Mouse (Mus musculus): ENCODE results near the gene Rbbp4. TPM values are rescaled to one million over a fixed set of nuclear protein-coding genes. Genes with fewer than 3 reads are reported as not detected.
A peak's percentile ranks its signal among the peaks of the same experiment; 100 is the strongest.

The Rbbp4 gene
- polyA plus RNA-seq, 1 experiment, result 77.7 TPM

- Histone ChIP-seq H3K27ac (replicated peaks; ENCODE audit: low read depth, low read length) (no peak overlapping the region), H3K4me3 (ENCODE audit: insufficient read depth, low read depth, low read length) (no peak overlapping the region)
These were observed 45.5 kb downstream of the Rbbp4 start for GRCm38 (mm10) chr4:129289671-129290070.

DNA sequence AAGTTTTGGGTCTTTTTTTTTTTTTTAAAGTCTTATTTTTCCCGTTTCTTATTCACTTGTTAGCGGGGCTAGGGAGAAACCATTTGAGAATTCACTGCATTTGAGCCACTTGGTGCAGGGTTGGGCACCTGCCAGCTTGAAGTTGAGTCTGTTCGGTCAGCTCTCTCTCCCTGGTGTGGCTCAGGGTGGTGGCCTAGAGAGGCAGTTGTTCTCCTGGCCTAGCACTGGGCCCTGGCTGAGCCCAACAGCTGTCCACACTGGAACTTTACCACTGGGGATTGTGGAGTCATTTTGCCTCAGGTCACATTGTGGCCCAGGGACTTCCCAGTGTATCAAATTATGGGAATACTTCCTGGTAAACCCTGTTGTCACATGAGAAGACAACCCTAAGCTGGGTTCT, 47.1 kb downstream of the Rbbp4 start:
- H3K27ac ChIP-seq (replicated peaks; ENCODE audit: low read depth, low read length), result no peak overlapping the region

More at GRCm38 (mm10) chr4:129289671-129290070, 45.5 kb downstream of the Rbbp4 start:
- H3K4me1 ChIP-seq (ENCODE audit: control insufficient read depth, insufficient read depth, insufficient read length, low read length), result no peaks in the 10 kb centered on the region

GRCm38 (mm10) chr4:129287472-129287981, 47.6 kb downstream of the Rbbp4 start, which contains the start of gene Sync:
Sync (plus strand) TSS chr4:129287617.
- H3K4me3 ChIP-seq (ENCODE audit: insufficient read depth, low read depth, low read length), result peak within 1 kb of the TSS; percentile 66
- no peak within 1 kb of the TSS for H3K27ac ChIP-seq (replicated peaks; ENCODE audit: low read depth, low read length)
- H3K4me1 ChIP-seq (ENCODE audit: control insufficient read depth, insufficient read depth, insufficient read length, low read length), result no peaks in the 10 kb centered on the region

More for the DNA sequence above, 47.1 kb downstream of the Rbbp4 start:
- H3K4me3 ChIP-seq (ENCODE audit: insufficient read depth, low read depth, low read length), result peak overlapping the region; percentile 66; the same call in 1 of the 2 replicates
- H3K4me1 ChIP-seq (ENCODE audit: control insufficient read depth, insufficient read depth, insufficient read length, low read length), result no peaks in the 10 kb centered on the region

- Histone ChIP-seq H3K4me1 (ENCODE audit: control insufficient read depth, insufficient read depth, insufficient read length, low read length) (no peaks in the 10 kb centered on the region), H3K27ac (replicated peaks; ENCODE audit: low read depth, low read length) (no peak overlapping the region), H3K4me3 (ENCODE audit: insufficient read depth, low read depth, low read length) (peak overlapping the region; percentile 46)
These were observed 48.3 kb downstream of the Rbbp4 start for GRCm38 (mm10) chr4:129286683-129287471.

GRCm38 (mm10) chr4:129286001-129286682, 49.0 kb downstream of the Rbbp4 start:
- Histone ChIP-seq H3K27ac (replicated peaks; ENCODE audit: low read depth, low read length) (no peak overlapping the region), H3K4me3 (ENCODE audit: insufficient read depth, low read depth, low read length) (no peak overlapping the region), H3K4me1 (ENCODE audit: control insufficient read depth, insufficient read depth, insufficient read length, low read length) (no peaks in the 10 kb centered on the region)

- no peaks in the 10 kb centered on the region for H3K4me1 ChIP-seq (ENCODE audit: control insufficient read depth, insufficient read depth, insufficient read length, low read length)
- no peak overlapping the region for H3K4me3 ChIP-seq (ENCODE audit: insufficient read depth, low read depth, low read length)
- H3K27ac ChIP-seq (replicated peaks; ENCODE audit: low read depth, low read length), result no peak overlapping the region
These were observed 50.5 kb downstream of the Rbbp4 start for GRCm38 (mm10) chr4:129284685-129285084.

GRCm38 (mm10) chr4:129283226-129283625, 51.9 kb downstream of the Rbbp4 start:
- Histone ChIP-seq H3K27ac (replicated peaks; ENCODE audit: low read depth, low read length) (no peak overlapping the region), H3K4me1 (ENCODE audit: control insufficient read depth, insufficient read depth, insufficient read length, low read length) (no peaks in the 10 kb centered on the region), H3K4me3 (ENCODE audit: insufficient read depth, low read depth, low read length) (no peak overlapping the region)

DNA sequence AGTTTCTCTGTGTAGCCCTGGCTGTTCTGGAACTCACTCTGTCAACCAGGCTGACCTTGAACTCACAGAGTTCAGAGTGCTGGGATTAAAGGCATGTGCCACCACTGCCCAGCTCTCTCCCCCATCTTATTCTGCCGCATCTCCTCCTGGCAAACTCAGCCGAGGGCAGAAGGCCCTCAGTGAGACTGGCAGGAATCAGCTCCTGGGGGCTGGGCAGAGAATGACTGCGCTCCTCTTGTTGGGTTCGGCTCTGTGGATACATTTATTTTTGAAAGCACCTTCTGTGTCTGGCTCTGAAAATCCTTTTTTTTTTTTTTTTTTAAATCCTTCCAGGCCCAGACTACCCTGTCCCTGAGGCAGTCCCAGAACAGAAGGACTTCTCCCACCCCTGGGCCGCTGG, 52.4 kb downstream of the Rbbp4 start:
- H3K4me3 ChIP-seq (ENCODE audit: insufficient read depth, low read depth, low read length), result no peak overlapping the region
- no peaks in the 10 kb centered on the region for H3K4me1 ChIP-seq (ENCODE audit: control insufficient read depth, insufficient read depth, insufficient read length, low read length)
- H3K27ac ChIP-seq (replicated peaks; ENCODE audit: low read depth, low read length), result no peak overlapping the region

GRCm38 (mm10) chr4:129276453-129276865, 58.7 kb downstream of the Rbbp4 start:
- H3K4me3 ChIP-seq (ENCODE audit: insufficient read depth, low read depth, low read length), result no peak overlapping the region

GRCm38 (mm10) chr4:129272756-129273046, 62.5 kb downstream of the Rbbp4 start:
- H3K27ac ChIP-seq (replicated peaks; ENCODE audit: low read depth, low read length), result no peak overlapping the region
- no peaks in the 10 kb centered on the region; the same call in 1 of the 2 replicates for H3K4me1 ChIP-seq (ENCODE audit: control insufficient read depth, insufficient read depth, insufficient read length, low read length)
- no peak overlapping the region for H3K4me3 ChIP-seq (ENCODE audit: insufficient read depth, low read depth, low read length)

More at GRCm38 (mm10) chr4:129276453-129276865, 58.7 kb downstream of the Rbbp4 start:
- Histone ChIP-seq H3K4me1 (ENCODE audit: control insufficient read depth, insufficient read depth, insufficient read length, low read length) (no peaks in the 10 kb centered on the region; the same call in 1 of the 2 replicates), H3K27ac (replicated peaks; ENCODE audit: low read depth, low read length) (no peak overlapping the region)

- H3K27ac ChIP-seq (replicated peaks; ENCODE audit: low read depth, low read length), result no peak overlapping the region
- H3K4me3 ChIP-seq (ENCODE audit: insufficient read depth, low read depth, low read length), result no peak overlapping the region
- no peaks in the 10 kb centered on the region; the same call in 1 of the 2 replicates for H3K4me1 ChIP-seq (ENCODE audit: control insufficient read depth, insufficient read depth, insufficient read length, low read length)
These were observed 63.0 kb downstream of the Rbbp4 start for GRCm38 (mm10) chr4:129271991-129272755.

- Histone ChIP-seq H3K4me1 (ENCODE audit: control insufficient read depth, insufficient read depth, insufficient read length, low read length) (no peaks in the 10 kb centered on the region; the same call in 1 of the 2 replicates), H3K27ac (replicated peaks; ENCODE audit: low read depth, low read length) (no peak overlapping the region), H3K4me3 (ENCODE audit: insufficient read depth, low read depth, low read length) (no peak overlapping the region)
These were observed 66.5 kb downstream of the Rbbp4 start for GRCm38 (mm10) chr4:129268698-129269097.

- Histone ChIP-seq H3K27ac (replicated peaks; ENCODE audit: low read depth, low read length) (no peak overlapping the region), H3K4me3 (ENCODE audit: insufficient read depth, low read depth, low read length) (no peak overlapping the region), H3K4me1 (ENCODE audit: control insufficient read depth, insufficient read depth, insufficient read length, low read length) (peaks cover 5% of the 10 kb centered on the region; the same call in 1 of the 2 replicates)
These were observed 68.3 kb downstream of the Rbbp4 start for GRCm38 (mm10) chr4:129266821-129267220.

GRCm38 (mm10) chr4:129266191-129266590, 69.0 kb downstream of the Rbbp4 start:
- H3K27ac ChIP-seq (replicated peaks; ENCODE audit: low read depth, low read length), result no peak overlapping the region

More at GRCm38 (mm10) chr4:129266191-129266590, 69.0 kb downstream of the Rbbp4 start:
- H3K4me3 ChIP-seq (ENCODE audit: insufficient read depth, low read depth, low read length), result no peak overlapping the region
- peaks cover 5% of the 10 kb centered on the region; the same call in 1 of the 2 replicates for H3K4me1 ChIP-seq (ENCODE audit: control insufficient read depth, insufficient read depth, insufficient read length, low read length)
